Mouse (Mus musculus): Measurements from ENCODE around the gene Runx1. TPM values are rescaled to one million over a fixed set of nuclear protein-coding genes. Genes with fewer than 3 reads are reported as not detected.

The Runx1 gene
- total RNA-seq, 2 experiments from 2014 or later, result 0.95 to 1.4 TPM

- TF ChIP-seq CTCF (conservative IDR thresholded peaks at IDR 0.05), result no peak
- Histone ChIP-seq H3K4me3 (no peak overlapping the region), H3K27ac (no peak overlapping the region)
- peak in 1 of 2 experiments; percentile 21 for DNase-seq (ENCODE audit: low spot score in 2 of 2)
These were observed 21.9 kb upstream of the Runx1 start for GRCm38 (mm10) chr16:92847762-92848300.

GRCm38 (mm10) chr16:92845244-92846225, 19.6 kb upstream of the Runx1 start:
- peak overlapping the region; percentile 18 for H3K4me3 ChIP-seq
- no peak overlapping the region for H3K27ac ChIP-seq
- no peak for DNase-seq (ENCODE audit: low spot score in 2 of 2)
- peak; percentile 40 for TF ChIP-seq CTCF (conservative IDR thresholded peaks at IDR 0.05)

DNA sequence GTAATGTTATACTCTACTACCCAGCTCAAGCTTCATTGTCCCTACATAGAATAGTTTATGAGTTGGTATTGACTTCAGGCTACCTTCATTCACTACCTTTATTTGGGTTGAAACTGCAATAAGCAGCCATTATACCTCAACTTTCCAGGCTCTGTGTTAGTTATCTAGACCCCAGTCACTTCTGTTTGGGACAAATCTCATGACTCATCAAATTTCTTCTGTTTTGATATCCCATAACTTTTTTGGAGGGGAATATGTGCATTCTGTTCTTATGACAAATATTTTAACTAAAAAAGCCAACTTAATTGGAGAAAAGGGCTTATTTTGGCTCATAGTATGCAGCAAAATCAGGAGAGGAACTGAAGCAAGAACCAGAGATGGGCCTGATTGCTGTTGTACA, 12.8 kb upstream of the Runx1 start:
- no peak for TF ChIP-seq CTCF (conservative IDR thresholded peaks at IDR 0.05)
- no peak for DNase-seq (ENCODE audit: low spot score in 2 of 2)
- Histone ChIP-seq H3K27ac (no peak overlapping the region), H3K4me3 (no peak overlapping the region)

DNA sequence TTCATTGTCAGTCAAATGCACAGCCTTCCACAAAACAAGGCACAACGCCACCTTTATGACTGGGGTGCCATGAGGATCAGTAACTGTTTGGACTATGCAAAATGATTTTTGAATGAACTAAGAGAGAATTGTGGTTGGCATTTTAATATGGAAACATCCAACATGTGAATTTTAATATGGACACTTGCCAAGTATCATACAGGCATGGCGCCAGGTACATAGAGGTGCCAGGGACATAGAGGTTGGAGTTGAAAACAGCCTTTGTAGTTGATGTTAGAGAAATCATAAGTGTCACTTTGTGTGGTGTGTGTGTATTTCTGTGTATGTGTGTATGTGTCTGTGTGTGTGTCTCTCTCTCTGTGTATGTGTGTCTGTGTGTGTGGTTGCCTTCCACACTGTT, 5.4 kb upstream of the Runx1 start:
- no peak for TF ChIP-seq CTCF (conservative IDR thresholded peaks at IDR 0.05)
- no peak overlapping the region for H3K27ac ChIP-seq
- DNase-seq (ENCODE audit: low spot score in 2 of 2), result no peak
- H3K4me3 ChIP-seq, result no peak overlapping the region

DNA sequence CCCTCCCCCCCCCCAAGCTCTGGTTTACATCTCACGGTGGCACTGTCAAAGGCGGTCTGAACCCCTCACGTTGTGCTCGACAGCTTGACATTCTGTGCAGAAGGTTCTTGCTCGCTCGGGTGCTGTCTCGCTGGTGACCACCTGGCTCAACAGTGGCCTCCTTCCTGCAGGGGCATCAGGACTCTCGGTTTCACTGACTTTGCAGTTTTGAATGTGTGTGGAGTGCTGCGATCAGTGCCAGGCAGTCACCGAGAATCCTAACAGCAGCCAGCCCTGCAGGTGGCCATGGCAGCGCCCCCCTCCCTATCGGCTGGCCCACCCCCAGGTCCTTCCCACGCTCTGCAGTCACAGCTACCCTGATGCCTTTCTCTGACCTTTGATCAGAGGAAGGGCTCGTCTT, 4.5 kb upstream of the Runx1 start:
- Histone ChIP-seq H3K4me3 (no peak overlapping the region), H3K27ac (no peak overlapping the region)
- DNase-seq (ENCODE audit: low spot score in 2 of 2), result no peak
- no peak for TF ChIP-seq CTCF (conservative IDR thresholded peaks at IDR 0.05)

- no peak overlapping the region for H3K4me3 ChIP-seq
- TF ChIP-seq CTCF (conservative IDR thresholded peaks at IDR 0.05), result no peak
- DNase-seq (ENCODE audit: low spot score in 2 of 2), result no peak
- no peak overlapping the region for H3K27ac ChIP-seq
These were observed 2.4 kb upstream of the Runx1 start for GRCm38 (mm10) chr16:92828308-92828862.

DNA sequence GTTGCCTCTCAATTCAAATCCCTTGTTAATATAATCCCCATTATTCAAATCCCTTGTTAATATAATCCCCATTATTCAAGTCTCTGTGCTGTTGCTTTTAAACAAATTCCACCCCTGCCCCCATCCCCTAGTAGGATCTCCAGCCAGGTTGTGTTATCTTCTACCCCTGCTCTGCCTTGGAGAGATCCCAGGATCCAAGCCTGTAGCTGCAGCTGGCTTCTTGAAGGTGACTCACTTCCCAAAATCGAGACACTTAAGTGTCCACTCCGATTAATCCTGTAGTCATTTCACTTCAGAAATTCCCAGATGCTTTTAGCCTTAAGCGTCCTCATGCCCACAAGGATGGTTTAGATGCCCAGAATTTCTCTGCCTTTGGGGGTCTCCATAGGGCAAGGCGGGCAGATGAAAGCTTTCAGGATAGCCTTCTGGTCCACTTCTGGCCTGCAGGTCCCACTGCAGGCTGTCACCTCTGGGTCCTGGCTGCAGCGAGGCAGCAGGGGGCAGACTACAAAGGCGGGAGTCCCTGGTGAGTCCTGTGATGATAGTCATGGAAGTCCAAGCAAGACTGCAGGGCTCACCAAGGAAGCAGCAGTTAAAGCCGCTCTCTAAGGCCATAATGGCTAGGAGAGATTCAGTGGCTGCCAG, 1.8 kb upstream of the Runx1 start:
- TF ChIP-seq CTCF (conservative IDR thresholded peaks at IDR 0.05), result peak; percentile 52
- Histone ChIP-seq H3K4me3 (no peak overlapping the region), H3K27ac (no peak overlapping the region)
- no peak for DNase-seq (ENCODE audit: low spot score in 2 of 2)

GRCm38 (mm10) chr16:92826683-92827082, 734 bp upstream of the Runx1 start:
- no peak for TF ChIP-seq CTCF (conservative IDR thresholded peaks at IDR 0.05)
- Histone ChIP-seq H3K4me3 (no peak overlapping the region), H3K27ac (no peak overlapping the region)
- no peak for DNase-seq (ENCODE audit: low spot score in 2 of 2)

DNA sequence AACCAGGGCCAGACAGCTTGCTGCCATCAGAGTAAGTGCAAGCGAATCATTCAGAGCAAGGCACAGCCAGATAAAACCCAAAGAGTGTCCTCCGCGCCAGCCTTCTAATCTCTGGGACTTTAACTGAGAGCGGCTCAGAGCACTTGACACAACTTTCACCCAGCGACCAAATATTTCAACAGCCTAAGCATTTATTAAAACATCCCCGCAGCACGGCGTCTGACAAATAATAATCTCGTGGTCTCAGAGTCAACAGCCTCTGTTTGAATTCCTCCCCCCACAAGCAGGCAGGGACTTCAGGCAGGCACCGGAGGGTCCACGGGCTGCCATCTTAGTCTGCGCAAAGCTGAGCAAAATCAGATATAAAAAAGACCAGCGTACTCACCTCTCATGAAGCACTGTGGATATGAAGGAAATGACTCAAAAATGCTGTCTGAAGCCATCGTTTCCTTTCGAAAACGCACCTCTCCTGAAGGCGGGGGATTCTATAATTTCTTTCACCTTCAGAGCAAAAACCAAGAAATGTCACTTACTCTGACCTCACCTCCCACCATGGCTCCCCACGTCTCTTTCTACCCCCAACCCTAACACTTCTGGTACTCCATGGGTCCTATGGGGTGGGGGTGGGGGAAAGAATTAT, 625 bp downstream of the Runx1 start:
- Histone ChIP-seq H3K4me3 (peak overlapping the region; percentile 17; the same call in 1 of the 2 replicates), H3K27ac (no peak overlapping the region)
- no peak for DNase-seq (ENCODE audit: low spot score in 2 of 2)
- no peak for TF ChIP-seq CTCF (conservative IDR thresholded peaks at IDR 0.05)

DNA sequence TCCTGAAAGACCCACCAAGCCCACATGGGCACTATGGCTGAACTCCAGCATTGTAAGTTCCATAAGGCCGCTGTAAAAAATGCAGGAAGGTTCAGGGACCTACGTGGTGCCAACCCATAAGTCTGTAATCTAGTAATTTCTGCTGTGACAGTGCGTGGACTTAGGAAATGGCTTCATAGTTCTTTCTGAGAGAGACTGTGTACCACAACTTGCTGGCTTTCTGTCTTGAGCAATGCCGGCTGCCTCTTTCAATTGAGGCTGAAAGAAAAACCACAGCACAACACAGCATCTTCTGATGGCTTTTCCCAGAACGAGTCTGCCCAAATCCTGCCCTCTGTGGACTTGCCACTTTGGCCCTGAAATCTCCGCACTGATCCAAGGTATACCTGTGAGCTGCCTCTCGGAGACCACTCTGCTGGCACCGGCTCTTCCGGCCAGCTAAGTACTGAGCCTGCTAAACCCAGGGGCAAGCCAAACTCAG, 1.2 kb downstream of the Runx1 start:
- TF ChIP-seq CTCF (conservative IDR thresholded peaks at IDR 0.05), result no peak
- Histone ChIP-seq H3K27ac (no peak overlapping the region), H3K4me3 (peak overlapping the region; percentile 17; the same call in 1 of the 2 replicates)
- no peak for DNase-seq (ENCODE audit: low spot score in 2 of 2)

DNA sequence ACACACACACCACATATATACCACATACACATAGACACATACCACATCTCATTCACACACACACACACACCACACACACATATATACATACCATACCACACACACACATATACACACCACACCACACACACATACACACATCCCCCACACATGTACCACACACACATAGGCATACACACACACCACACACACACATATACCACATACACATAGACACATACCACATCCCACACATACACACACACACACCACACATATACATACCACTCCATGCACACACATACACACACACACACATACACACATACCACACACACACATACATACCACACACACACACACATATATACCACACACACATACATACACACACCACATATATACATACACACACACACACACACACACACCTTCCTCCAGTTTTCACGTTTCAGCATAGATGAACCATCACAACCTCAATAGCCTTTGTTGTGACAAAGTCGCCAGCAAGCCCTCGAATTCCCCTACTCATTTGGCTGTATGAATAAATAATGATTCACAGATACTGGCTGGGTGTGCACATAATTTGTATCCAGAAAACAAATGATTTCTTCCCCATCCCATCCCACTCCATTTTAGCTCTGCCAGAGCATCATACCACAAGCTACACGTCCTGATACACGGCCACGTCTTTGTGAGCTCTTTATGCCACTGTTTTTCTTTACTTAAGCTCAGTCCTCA, 1.8 kb downstream of the Runx1 start:
- Histone ChIP-seq H3K27ac (no peak overlapping the region), H3K4me3 (no peak overlapping the region)
- no peak for TF ChIP-seq CTCF (conservative IDR thresholded peaks at IDR 0.05)
- no peak for DNase-seq (ENCODE audit: low spot score in 2 of 2)

- no peak for TF ChIP-seq CTCF (conservative IDR thresholded peaks at IDR 0.05)
- DNase-seq (ENCODE audit: low spot score in 2 of 2), result no peak
- no peak overlapping the region for H3K4me3 ChIP-seq
- H3K27ac ChIP-seq, result no peak overlapping the region
These were observed 2.5 kb downstream of the Runx1 start for GRCm38 (mm10) chr16:92823381-92823862.
